Mouse (Mus musculus) limb, embryonic 13.5 days (tissue): ENCODE data around the gene Nucb2. TPM values are rescaled to one million over a fixed set of nuclear protein-coding genes. Genes with fewer than 3 reads are reported as not detected.

ENCODE experiments used
- ATAC-seq: fragments of 200-750 bp; cut with Nextera tagmentation; 2 replicates; pipeline ENCODE4 v1.8.0; 2017; ENCODE audit warnings: low read depth, moderate number of reproducible peaks, moderate TSS enrichment; ENCODE audit not compliant: low FRiP score
- H3K27ac ChIP-seq: fragments of 300-500 bp; sonication (generic); 2 replicates; pipeline ENCODE4 v1.5.1; 2015; ENCODE audit warnings: inconsistent platforms, mild to moderate bottlenecking, moderate library complexity
- H3K27me3 ChIP-seq: fragments of 300-500 bp; sonication (generic); 2 replicates; pipeline ENCODE4 v1.6.1; 2015; ENCODE audit warnings: mild to moderate bottlenecking, inconsistent platforms
- H3K36me3 ChIP-seq: fragments of 300-500 bp; sonication (generic); 2 replicates; pipeline ENCODE4 v1.6.1; 2015; ENCODE audit warnings: inconsistent platforms, mild to moderate bottlenecking, moderate library complexity
- H3K4me1 ChIP-seq: fragments of 300-500 bp; sonication (generic); 2 replicates; pipeline ENCODE4 v1.6.1; 2015; ENCODE audit warnings: inconsistent platforms
- H3K4me2 ChIP-seq: fragments of 300-500 bp; sonication (generic); replicated peaks from 2 replicates; pipeline ENCODE4 v1.6.1; 2015; ENCODE audit warnings: inconsistent platforms, mild to moderate bottlenecking, moderate library complexity
- H3K4me3 ChIP-seq: fragments of 300-500 bp; sonication (generic); 2 replicates; pipeline ENCODE4 v1.5.1; 2015; ENCODE audit warnings: moderate library complexity, mild to moderate bottlenecking, inconsistent platforms
- H3K9ac ChIP-seq: fragments of 300-500 bp; sonication (generic); 2 replicates; pipeline ENCODE4 v1.6.1; 2015; ENCODE audit warnings: mild to moderate bottlenecking, inconsistent platforms
- H3K9me3 ChIP-seq: fragments of 300-500 bp; sonication (generic); 2 replicates; pipeline ENCODE4 v1.6.1; 2016; ENCODE audit warnings: inconsistent platforms
- WGBS: fragments of 180-500 bp; shearing (Covaris S2); methylation state at CpG from one replicate; pipeline ENCODE4 v1.1.7; 2015; 5-methylcytosine and 5-hydroxymethylcytosine counted together
- polyA plus RNA-seq: library from polyadenylated mRNA; unstranded; fragments of >200 nt; fragmentation: Nextera tagmentation; extraction: Ambion mirVana; gene quantifications from 2 replicates; pipeline ENCODE4 v1.2.1, GENCODE M21; 2015

Nucb2 gene
- polyA plus RNA-seq, 1 experiment from 2014 or later = 16.9 TPM

DNA sequence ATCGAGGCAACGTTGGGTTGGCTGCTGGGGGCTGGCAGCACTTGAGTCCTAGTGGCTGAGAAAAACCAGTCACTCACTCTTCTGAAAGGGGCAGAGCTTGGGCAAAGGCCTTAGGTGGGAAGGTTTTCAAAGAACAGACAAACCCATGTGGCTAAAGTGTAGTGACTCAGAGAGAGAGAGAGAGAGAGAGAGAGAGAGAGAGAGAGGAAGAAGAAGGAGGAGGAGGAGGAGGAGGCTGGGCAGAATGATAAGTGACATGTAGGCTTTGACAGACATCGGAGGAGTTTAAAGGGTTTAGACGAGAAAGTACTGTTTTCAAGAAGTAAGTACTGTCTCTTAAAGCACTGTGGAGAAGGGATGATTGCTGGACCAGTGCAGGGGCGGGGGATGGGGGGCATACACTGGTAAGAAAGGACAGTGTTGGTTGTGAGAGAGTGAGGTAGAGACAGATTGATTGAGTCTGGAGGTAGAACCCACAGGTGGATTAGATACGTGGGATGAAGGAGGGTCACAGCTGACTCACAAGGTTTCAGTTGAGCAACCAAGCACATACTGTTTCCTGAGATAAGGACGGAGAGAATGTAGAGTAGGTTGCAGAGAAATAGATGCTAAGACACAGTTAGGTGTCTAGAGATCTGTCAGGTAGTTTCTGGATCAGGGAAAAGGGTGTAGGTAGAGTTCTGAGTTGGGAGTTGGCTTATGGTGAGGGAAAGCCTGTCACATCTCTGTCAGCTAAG is 10.7 kb upstream of the Nucb2 start:
- no peaks in the 10 kb centered on the region for H3K36me3 ChIP-seq
- no peaks in the 10 kb centered on the region for H3K9me3 ChIP-seq
- H3K9ac ChIP-seq = no peak overlapping the region
- no peaks in the 10 kb centered on the region for H3K27me3 ChIP-seq
- no peaks in the 10 kb centered on the region for H3K4me1 ChIP-seq
- no peak overlapping the region for H3K4me2 ChIP-seq
- no peak for ATAC-seq
- no peak overlapping the region for H3K4me3 ChIP-seq
- 84% methylated on average over 7 of the region's 7 CpGs for whole genome bisulfite sequencing
- no peak overlapping the region for H3K27ac ChIP-seq

DNA sequence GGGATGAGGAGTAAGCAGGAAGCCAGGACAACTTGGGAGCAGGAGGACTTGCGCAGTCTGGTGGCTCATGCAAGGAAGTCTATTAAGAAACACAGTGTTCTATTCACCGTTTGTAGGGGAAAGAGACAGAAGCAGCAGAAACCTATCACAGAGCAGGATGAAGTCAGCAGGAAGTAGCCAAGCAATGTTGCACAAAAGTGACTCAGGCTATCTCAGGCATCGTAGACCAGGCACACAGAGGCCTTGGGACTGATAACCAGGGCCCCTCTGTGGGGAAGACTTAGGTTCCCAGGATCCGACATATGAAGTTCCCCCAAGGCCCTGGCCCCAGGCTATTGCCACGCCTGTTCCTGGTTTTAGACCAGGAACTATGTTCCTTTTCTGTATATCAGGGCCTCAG is 9.6 kb upstream of the Nucb2 start:
- Histone ChIP-seq H3K4me3 (no peak overlapping the region), H3K4me2 (no peak overlapping the region), H3K9me3 (no peaks in the 10 kb centered on the region), H3K27ac (no peak overlapping the region), H3K4me1 (no peaks in the 10 kb centered on the region), H3K36me3 (no peaks in the 10 kb centered on the region), H3K27me3 (no peaks in the 10 kb centered on the region), H3K9ac (no peak overlapping the region)
- 80% methylated on average over 5 of the region's 5 CpGs for WGBS
- ATAC-seq = no peak

DNA sequence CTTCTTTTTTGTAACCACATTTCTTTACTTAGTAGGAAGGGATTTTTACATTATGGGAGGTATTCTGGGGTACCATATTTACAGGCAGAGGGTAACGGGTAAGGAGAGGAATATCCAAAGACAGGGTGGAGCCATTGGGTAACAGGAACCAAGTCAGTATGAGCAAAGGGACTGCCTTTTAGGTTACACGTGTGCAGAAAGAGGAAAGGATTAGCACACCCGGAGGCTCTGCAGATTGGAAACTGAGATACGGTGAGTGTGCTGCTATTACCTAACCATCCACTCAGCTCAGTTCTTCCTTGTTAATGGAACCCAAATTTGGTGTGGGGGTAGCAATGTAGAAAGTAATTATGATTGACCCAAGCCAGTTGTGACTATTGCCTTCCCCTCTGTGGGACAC is 7.4 kb upstream of the Nucb2 start:
- Histone ChIP-seq H3K4me3 (no peak overlapping the region), H3K27me3 (no peaks in the 10 kb centered on the region), H3K27ac (no peak overlapping the region), H3K9me3 (no peaks in the 10 kb centered on the region), H3K9ac (no peak overlapping the region), H3K4me1 (no peaks in the 10 kb centered on the region), H3K4me2 (no peak overlapping the region), H3K36me3 (no peaks in the 10 kb centered on the region)
- WGBS = 88% methylated on average over 4 of the region's 4 CpGs
- ATAC-seq = no peak

DNA sequence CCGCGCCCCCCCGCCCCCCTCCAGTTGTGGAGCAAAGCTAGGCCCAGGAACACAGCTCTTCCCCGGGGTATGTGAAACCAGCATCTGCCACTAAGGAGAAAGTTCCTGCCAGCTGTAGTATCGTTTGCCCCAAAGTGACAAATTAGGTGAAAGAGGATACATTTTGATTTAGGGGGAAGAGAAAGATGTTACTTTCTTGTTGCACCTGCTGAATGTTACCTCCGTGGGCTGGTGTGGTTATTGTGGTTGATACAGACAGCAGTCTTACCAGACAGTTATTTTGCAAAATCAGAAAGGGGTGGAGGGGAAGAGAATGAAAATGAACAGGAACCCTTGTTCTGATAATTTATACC is 625 bp downstream of the Nucb2 start:
- no peak for ATAC-seq
- Histone ChIP-seq H3K27ac (no peak overlapping the region), H3K9me3 (no peaks in the 10 kb centered on the region), H3K36me3 (no peaks in the 10 kb centered on the region), H3K9ac (peak overlapping the region; percentile 86), H3K4me1 (peaks cover 7% of the 10 kb centered on the region), H3K4me3 (peak overlapping the region; percentile 77), H3K4me2 (peak overlapping the region; percentile 83), H3K27me3 (no peaks in the 10 kb centered on the region)
- WGBS = 5% methylated on average over 6 of the region's 6 CpGs

DNA sequence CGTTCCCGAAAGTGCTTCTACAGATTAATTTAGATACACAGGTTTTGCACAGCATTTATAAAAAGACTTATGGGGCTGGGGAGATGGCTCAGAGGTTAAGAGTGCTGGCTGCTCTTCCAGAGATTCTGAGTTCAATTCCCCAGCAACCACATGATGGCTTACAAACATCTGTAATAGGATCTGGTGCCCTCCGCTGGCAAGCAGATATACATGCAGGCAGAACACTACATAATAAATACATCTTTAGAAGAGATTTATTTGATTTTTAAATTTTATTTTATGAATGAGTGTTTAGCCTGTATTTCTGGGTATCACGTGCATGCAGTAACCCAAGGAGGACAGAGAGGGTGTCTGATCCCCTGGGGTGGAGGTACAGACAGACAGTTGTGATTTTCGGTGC is 9.9 kb downstream of the Nucb2 start:
- H3K9me3 ChIP-seq = no peaks in the 10 kb centered on the region
- H3K4me2 ChIP-seq = no peak overlapping the region
- peaks cover 4% of the 10 kb centered on the region for H3K4me1 ChIP-seq
- peaks cover 3% of the 10 kb centered on the region for H3K36me3 ChIP-seq
- H3K4me3 ChIP-seq = no peak overlapping the region
- no peak overlapping the region for H3K9ac ChIP-seq
- WGBS = 83% methylated on average over 5 of the region's 5 CpGs
- H3K27ac ChIP-seq = no peak overlapping the region
- no peaks in the 10 kb centered on the region for H3K27me3 ChIP-seq
- ATAC-seq = no peak

DNA sequence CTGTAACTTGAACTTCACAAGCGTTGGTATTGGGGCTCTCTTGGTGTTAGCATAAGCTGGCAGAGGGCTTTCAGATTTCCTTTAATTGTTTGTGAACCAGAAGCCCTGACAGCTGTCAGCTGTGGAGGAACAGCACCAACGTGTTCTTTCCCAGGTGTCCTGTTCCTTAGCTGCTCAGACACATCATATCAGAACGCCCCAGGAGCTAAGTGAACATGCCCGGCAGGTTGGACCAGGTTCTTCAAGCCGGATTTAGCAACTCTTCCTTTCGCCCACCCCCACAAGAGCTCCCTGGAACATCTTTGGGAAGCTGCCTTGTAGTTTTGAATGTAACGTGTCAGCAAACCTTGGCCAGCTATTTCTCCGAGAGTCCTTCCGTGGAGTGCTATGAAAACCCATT is 10.4 kb downstream of the Nucb2 start:
- Histone ChIP-seq H3K9me3 (no peaks in the 10 kb centered on the region), H3K27ac (no peak overlapping the region), H3K4me3 (no peak overlapping the region), H3K36me3 (peaks cover 3% of the 10 kb centered on the region), H3K4me2 (no peak overlapping the region), H3K9ac (no peak overlapping the region), H3K4me1 (peaks cover 4% of the 10 kb centered on the region), H3K27me3 (no peaks in the 10 kb centered on the region)
- no peak for ATAC-seq
- WGBS = 65% methylated on average over 9 of the region's 9 CpGs

DNA sequence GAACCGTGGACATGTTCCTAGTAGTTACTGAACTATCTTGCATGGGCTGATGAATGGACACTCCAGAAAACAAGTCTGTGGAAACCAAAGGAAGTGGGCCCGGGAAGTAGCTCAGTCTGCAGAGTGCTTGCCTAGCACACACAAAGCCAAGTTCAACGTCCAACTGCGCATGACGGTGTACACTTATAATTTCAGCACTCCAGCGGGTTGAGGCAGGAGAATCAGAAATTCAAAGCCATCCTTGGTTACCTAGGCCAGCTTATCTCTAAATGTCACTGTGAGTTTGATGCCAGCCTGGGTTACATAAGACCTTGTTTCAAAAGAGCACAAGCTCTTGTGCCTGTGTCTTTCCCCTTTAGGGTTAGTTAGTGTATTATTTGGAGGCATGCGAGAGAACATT is 10.9 kb downstream of the Nucb2 start:
- H3K27ac ChIP-seq = no peak overlapping the region
- no peaks in the 10 kb centered on the region for H3K9me3 ChIP-seq
- H3K27me3 ChIP-seq = no peaks in the 10 kb centered on the region
- no peak for ATAC-seq
- H3K36me3 ChIP-seq = peaks cover 3% of the 10 kb centered on the region
- no peak overlapping the region for H3K4me3 ChIP-seq
- H3K9ac ChIP-seq = no peak overlapping the region
- 89% methylated on average over 7 of the region's 7 CpGs for WGBS
- H3K4me2 ChIP-seq = no peak overlapping the region
- H3K4me1 ChIP-seq = peaks cover 4% of the 10 kb centered on the region

DNA sequence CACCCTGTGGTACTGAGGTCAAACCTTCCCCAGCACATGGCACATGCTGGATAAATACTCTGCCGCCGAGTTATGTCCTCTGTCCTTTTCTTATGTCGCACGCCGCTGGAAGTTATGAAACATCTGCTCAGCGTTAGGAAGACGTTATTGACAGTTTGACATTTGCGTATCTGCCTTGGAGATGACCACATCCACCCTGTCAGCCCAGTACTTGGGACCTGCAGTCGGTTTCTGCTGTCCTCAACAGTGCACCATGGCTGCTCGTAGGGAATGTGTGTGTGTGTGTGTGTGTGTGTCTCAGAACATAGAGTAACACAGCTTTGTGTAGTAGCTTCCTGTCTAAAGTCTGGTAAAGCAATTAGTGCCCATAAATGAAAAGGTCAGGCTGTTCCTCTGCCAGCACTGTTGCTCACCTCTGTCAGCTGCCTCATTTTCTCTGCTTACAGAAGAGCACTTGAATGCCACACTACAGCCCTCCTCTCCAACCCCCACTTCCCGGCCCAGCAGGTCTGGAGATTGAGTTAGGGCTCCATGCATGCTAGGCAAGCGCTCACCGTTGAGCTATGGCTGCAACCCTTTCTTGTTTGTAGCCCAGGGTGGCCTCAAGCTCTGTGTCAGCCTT is 11.5 kb downstream of the Nucb2 start:
- Histone ChIP-seq H3K4me1 (peaks cover 4% of the 10 kb centered on the region), H3K4me2 (no peak overlapping the region), H3K27ac (no peak overlapping the region), H3K36me3 (peaks cover under 1% of the 10 kb centered on the region; the same call in 1 of the 2 replicates), H3K4me3 (no peak overlapping the region), H3K27me3 (no peaks in the 10 kb centered on the region), H3K9ac (no peak overlapping the region), H3K9me3 (no peaks in the 10 kb centered on the region)
- ATAC-seq = no peak
- 61% methylated on average over 13 of the region's 13 CpGs for WGBS

DNA sequence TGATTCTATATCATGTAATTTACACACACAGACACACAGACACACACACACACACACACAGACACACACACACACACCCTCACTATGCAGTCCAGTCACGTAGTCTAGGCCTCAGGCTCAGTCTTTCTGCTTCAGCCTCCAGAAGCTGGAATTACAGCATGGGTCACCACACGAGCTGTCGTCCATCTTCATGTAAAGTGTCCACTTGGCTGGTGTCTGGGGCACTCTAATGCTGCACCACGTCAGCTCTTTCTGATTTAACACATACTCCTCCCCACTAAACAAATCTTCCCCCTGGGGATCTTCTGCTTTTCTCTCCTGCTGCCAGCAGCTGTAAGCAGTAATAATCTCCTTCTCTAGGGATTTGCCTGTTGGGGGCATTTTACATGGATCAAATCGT is 13.1 kb downstream of the Nucb2 start:
- Histone ChIP-seq H3K27ac (no peak overlapping the region), H3K27me3 (no peaks in the 10 kb centered on the region), H3K4me3 (no peak overlapping the region), H3K9me3 (no peaks in the 10 kb centered on the region), H3K36me3 (peaks cover 8% of the 10 kb centered on the region), H3K9ac (no peak overlapping the region), H3K4me2 (no peak overlapping the region), H3K4me1 (peaks cover 4% of the 10 kb centered on the region)
- 64% methylated on average over 5 of the region's 5 CpGs for WGBS
- no peak for ATAC-seq

DNA sequence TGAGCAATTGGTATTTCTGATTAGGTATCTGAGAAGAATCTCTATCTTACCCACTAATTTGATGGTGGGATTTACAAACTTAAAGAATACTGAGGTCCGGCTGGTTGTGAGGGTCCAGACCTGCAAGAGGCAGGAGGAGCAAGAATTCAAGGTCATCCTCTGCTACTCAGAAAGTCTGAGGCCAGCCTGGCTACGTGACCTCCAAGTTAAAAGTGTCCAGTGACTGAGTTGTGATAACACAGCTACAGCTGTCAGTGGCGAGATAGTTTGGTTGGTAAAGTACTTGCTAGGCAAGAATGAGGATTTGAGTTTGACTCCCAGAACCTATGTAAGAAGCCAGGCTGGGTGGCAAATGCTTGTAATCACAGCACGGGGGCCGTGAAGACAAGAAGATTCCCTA is 14.0 kb downstream of the Nucb2 start:
- Histone ChIP-seq H3K4me3 (no peak overlapping the region), H3K9me3 (no peaks in the 10 kb centered on the region), H3K27me3 (no peaks in the 10 kb centered on the region), H3K4me1 (peaks cover 4% of the 10 kb centered on the region), H3K27ac (no peak overlapping the region), H3K9ac (no peak overlapping the region), H3K36me3 (peaks cover 15% of the 10 kb centered on the region), H3K4me2 (no peak overlapping the region)
- no peak for ATAC-seq
- 92% methylated on average over 5 of the region's 5 CpGs for WGBS

DNA sequence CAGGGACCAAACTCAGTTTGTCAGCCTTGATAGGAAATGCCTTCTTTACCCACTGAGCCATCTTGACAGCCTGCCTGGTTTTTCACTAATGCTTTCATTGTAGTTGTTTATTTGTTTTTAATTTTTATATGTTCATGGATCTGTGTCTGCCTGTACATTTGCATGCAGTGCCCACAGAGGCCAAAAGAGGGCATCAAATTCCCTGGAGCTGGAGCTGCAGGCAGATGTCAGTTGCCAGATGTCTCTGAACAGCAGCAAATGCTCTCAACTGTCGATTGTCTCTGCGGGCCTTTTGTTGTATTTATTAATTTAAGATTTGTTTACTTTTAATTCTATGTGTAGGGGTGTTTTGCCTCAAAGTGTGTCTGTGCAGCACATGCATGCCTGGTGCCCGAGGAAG is 15.6 kb downstream of the Nucb2 start:
- Histone ChIP-seq H3K27ac (no peak overlapping the region), H3K36me3 (peaks cover 26% of the 10 kb centered on the region), H3K9ac (no peak overlapping the region), H3K4me2 (no peak overlapping the region), H3K4me1 (peaks cover 4% of the 10 kb centered on the region), H3K4me3 (no peak overlapping the region), H3K27me3 (no peaks in the 10 kb centered on the region), H3K9me3 (no peaks in the 10 kb centered on the region; the same call in 1 of the 2 replicates)
- no peak for ATAC-seq
- WGBS = 70% methylated on average over 3 of the region's 3 CpGs

DNA sequence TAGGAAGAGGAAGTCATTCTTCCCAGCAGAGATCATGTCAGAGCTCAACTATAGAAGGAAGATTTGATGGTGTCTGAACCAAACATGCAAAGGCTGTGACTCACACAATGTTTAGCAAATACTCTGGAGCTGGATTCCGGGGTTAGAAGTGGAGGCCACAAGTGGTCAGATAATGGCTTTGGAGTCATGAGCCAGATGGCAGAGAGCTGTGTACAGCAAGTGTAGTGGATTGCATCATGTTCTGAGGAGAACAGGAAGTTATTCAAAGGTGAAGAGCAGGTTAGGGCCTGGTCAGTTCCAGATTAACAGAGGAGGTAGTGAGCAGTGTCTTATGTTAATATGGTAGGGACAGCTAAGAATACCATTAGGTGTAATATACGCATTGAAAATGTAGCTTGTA is 20.4 kb downstream of the Nucb2 start:
- Histone ChIP-seq H3K27me3 (no peaks in the 10 kb centered on the region), H3K27ac (no peak overlapping the region), H3K9ac (no peak overlapping the region), H3K4me2 (no peak overlapping the region), H3K36me3 (peaks cover 59% of the 10 kb centered on the region), H3K4me1 (no peaks in the 10 kb centered on the region), H3K4me3 (no peak overlapping the region), H3K9me3 (no peaks in the 10 kb centered on the region; the same call in 1 of the 2 replicates)
- no peak for ATAC-seq
- 90% methylated on average over 2 of the region's 2 CpGs for WGBS

DNA sequence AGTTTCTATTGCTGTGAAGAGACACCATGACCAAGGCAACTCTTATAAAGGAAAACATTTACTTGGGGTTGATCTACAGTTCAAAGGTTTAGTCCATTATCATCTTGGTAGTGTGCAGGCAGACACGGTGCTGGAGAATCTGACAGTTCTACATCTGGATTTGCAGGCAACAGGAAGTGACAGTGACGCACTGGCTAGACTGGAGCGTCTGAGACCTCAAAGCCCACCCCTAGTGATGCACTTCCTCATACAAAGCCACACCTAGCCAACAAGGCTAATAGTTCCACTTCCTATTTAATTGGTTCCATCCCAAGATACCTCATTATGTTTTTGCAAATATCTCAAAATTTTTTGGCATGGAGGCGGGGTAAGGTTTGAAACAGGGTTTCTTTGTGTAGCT is 25.6 kb downstream of the Nucb2 start:
- no peak for ATAC-seq
- Histone ChIP-seq H3K9me3 (no peaks in the 10 kb centered on the region), H3K4me1 (no peaks in the 10 kb centered on the region), H3K36me3 (peaks cover 70% of the 10 kb centered on the region), H3K4me3 (no peak overlapping the region), H3K9ac (no peak overlapping the region), H3K27ac (no peak overlapping the region), H3K4me2 (no peak overlapping the region), H3K27me3 (no peaks in the 10 kb centered on the region)
- WGBS = 64% methylated on average over 4 of the region's 4 CpGs
